Mouse (Mus musculus) kidney, postnatal 14 days (tissue): ENCODE results near the gene Hic1.

Experiments used
- DNase-seq: peaks from one replicate; pipeline ENCODE4 v3.0.0; 2022; ENCODE audit warnings: mixed read lengths

Hic1 gene

DNA sequence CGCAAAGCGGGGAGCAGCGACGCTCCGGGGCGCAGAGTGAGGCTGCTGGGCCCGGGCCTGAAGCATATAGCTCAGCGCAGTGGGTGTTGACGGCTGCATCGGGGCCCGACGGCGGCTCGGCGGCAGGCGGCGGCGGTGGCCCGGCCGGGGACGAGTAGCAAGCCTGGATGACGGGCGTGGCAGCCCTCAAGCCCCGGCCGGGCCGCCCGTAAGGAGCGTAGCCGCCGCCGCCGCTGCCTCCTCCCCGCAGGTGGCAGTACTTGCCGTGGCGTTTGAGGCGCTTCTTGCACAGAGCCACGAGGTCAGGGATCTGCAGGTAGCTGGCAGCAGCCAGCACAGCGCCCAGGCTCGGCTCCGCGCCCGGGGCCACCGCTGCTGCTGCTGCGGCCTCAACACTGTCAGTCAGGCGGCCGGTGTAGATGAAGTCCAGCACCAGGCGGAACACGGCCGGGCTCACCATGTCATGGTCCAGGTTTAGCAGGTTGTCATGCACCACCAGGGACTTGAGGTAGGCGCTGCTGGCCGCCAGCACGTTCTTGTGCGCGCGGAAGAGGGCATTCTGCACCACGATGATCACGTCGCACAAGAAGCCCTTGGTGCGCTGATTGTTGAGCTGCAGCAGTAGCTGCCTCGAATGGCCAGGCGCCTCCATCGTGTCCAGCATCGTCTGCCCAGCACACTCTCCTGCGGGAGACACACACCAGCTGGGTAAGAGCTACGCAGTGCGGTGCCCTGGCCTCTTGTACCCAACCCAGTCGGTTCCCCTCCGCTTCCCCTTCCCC lies 2.3 kb downstream of the Hic1 start:
- DNase-seq, result peak; percentile 68

- peak; percentile 41 for DNase-seq
These were observed 3.0 kb downstream of the Hic1 start for GRCm38 (mm10) chr11:75166193-75166842.

DNA sequence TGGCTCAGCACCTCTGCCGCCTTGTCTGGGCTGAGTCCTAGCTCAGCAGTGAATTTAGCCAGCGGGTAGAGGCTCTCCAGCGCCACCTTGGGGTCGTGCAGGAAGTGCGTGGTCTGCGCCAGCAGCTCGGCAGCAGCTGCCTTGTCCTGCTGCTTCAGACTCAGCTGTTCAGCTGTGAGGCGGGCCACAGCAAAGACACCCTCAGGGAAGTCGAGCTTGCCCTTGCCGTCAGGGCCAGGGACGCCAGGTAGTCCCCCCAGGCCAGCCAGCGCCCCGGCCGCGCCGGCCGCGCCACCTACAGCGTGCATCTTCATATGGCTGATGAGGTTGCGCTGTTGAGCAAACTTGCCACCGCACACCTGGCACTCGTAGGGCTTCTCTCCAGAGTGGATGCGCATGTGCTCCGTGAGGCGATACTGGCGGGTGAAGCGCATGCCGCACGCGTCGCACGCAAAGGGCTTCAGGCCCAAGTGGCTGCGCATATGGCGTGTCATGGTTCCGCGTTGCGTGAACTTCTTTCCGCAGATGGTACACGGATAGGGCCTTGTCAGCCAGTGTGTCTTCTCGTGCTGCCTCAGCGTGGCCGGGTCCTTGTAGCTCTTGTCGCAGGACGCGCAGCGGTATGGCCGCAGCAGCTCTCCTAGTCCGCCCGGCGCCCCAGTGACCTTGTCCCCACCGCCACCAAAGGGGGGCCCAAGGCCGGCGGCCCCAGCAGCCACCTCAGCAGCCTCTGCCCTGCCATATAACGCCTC lies 3.7 kb downstream of the Hic1 start:
- DNase-seq, result peak; percentile 88

- DNase-seq, result no peak
These were observed 4.6 kb downstream of the Hic1 start for GRCm38 (mm10) chr11:75164750-75165149.

- DNase-seq, result no peak
These were observed 5.3 kb downstream of the Hic1 start for GRCm38 (mm10) chr11:75164051-75164450.

DNA sequence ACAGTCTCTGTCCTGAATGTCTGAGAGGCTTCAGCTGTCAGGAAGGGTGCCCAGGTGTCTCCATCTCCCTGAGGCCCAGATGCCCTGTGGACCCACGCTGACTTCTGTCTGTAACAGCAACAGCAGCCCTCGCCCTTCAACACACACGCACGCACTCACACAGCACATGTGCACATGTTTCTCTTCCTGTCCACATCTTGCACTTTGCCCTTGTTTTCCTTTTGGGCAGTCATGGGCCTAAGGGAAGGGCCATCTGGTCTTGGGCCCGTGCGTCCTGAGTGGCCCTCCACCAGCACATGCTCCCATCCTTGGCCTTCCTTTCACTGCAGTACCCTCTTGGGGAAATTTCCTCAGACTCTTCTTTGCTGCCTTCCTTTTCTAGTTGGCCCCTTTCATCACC lies 5.9 kb downstream of the Hic1 start:
- peak; percentile 29 for DNase-seq

GRCm38 (mm10) chr11:75162591-75163080 lies 6.7 kb downstream of the Hic1 start:
- DNase-seq, result no peak

- no peak for DNase-seq
These were observed 7.8 kb downstream of the Hic1 start for GRCm38 (mm10) chr11:75161417-75162008.

GRCm38 (mm10) chr11:75160954-75161353 lies 8.4 kb downstream of the Hic1 start:
- no peak for DNase-seq

DNA sequence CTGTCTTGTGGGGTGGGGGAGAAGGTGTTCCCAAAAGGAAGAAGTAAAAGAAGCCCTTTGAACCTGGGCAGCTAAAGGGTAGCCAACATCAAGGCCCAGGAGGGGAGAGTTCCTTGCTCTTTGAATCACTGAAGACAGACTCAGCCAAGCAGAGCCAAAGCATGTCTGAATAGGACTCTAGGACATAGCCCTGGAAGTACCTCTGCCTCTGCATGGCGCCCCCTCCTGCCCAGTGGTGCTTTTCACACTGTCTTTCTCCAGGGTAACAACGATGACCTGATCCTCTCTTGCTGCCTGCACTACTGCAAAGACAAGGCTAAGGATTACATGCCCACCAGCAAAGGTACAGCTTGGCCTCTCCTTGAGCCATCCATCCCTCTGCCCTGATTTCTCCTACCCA lies 9.8 kb downstream of the Hic1 start:
- DNase-seq, result peak; percentile 56

- DNase-seq, result peak; percentile 61
These were observed 10.9 kb downstream of the Hic1 start for GRCm38 (mm10) chr11:75158432-75158831.

DNA sequence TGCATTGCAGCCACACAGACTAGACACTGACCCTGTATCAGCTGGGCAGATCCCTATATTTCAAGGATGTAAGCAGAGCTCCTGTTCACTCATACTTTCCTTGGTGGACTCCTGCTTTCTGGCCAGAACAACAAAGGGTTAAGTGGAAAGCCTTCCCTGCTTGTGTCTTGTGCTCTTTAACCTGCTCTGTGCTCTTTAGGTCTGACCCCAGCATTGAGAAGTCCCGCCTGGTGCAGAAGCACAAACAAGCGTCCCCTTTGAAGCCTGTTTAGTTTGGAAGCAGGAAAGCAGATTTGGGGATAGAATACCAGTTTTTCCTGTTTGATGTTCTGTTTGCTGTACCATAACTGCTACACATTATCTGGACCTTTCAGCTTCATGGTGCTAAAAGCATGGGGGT lies 11.4 kb downstream of the Hic1 start:
- peak; percentile 41 for DNase-seq

- peak; percentile 47 for DNase-seq
These were observed 12.3 kb downstream of the Hic1 start for GRCm38 (mm10) chr11:75157037-75157436.

GRCm38 (mm10) chr11:75156416-75156815 lies 12.9 kb downstream of the Hic1 start:
- DNase-seq, result no peak

DNA sequence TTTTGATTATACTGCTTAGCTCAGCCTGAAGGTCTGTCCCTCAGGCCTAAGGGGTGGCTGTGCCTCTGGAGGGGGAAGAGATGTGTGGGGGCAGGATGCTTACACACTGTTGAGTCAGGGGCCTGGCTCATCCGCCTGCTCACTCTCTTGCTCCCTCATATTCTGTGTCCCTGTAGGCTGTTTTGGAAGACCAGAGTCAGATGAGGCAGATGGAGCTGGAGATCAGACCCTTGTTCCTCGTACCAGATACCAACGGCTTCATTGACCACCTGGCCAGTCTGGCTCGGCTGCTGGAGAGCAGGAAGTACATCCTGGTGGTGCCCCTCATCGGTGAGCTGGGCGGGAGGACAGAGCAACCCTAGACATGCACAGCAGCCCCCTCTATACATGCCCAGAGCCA lies 13.3 kb downstream of the Hic1 start:
- DNase-seq, result no peak

DNA sequence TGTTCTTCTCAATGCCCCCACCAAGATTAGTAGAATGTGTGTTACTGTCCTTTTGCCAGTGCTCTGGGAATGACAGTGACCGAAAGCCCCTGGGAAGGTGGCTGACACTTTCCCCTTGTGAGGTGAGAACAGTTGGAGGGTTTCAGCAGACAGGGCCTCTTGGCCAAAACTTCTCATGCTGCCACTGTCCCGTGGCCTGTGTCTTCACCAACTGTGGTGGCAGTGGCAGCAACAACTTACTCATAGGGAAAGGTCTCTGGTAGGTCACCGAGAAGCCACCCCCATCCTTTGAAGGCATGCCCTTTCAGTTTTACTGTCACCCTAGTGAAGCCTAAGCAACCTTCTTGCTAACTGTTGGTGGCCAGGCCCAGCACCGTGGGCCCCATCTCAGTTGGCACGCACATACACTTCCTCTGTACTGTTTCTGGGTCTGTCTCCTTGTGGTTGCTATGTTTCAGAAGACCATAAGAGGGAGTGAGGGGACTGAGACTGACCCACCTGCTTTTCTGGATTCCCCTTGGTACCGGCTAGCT lies 15.2 kb downstream of the Hic1 start:
- no peak for DNase-seq

- DNase-seq, result peak; percentile 79
These were observed 16.4 kb downstream of the Hic1 start for GRCm38 (mm10) chr11:75152603-75153557.

DNA sequence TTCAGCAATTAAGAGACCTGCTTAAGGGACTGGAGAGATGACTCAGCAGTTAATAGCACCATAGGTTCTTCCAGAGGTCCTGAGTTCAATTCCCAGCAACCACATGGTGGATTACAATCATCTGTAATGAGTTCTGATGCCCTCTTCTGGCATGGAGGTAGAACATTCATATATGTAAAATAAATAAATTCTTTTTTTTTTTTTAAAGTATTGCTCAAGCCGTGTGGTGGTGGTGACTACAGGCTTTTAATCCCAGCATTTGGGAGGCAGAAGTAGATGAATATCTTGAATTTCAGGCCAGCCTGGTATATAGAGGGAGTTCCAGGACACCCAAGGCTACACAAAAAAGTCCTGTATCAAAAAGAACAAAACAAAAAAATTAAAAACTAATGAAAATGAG lies 19.0 kb downstream of the Hic1 start:
- DNase-seq, result no peak

- no peak for DNase-seq
These were observed 20.8 kb downstream of the Hic1 start for GRCm38 (mm10) chr11:75148332-75149035.

DNA sequence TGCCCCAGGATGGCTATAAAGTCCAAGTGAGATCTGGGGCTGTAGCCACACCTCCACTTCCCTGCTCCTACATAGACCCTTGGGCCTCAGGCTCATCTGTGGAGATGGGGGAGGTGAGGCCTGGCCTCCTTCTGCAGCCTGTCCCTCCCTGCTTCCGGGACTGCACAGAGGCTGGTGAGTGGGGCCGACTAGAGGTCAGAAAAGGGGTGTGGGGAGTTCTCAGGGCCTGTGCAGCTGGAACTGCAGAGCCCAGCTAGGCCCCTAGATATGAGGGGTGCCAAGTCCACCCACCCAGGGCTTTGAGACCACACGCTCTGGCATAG lies 21.5 kb downstream of the Hic1 start:
- DNase-seq, result peak; percentile 56
